ENCODE assay signal across 8 mouse cellular contexts in genomic region chr7:98655681-98656530, GRCm38 (mm10). TPM values are rescaled to one million over a fixed set of nuclear protein-coding genes. Genes with fewer than 3 reads are reported as not detected.
DNase-seq lines count a peak whose midpoint lies in the region; ATAC-seq and TF ChIP-seq lines count a peak whose summit lies in the region.

No protein-coding gene starts in this region.

- peak overlapping the region; percentile 75 for H3K9ac ChIP-seq in intestine, postnatal 0 days (ENCODE audit: low read depth, low read length)

- peak overlapping the region; percentile 90 for H3K27ac ChIP-seq in intestine, postnatal 0 days (ENCODE audit: low read depth, low read length)
- peak overlapping the region; percentile 97 for H3K27ac ChIP-seq in midbrain, embryonic 10.5 days (replicated peaks)

- peaks cover 16% of the 10 kb centered on the region for H3K36me3 ChIP-seq in intestine, postnatal 0 days (ENCODE audit: control insufficient read depth, insufficient read depth)
- peaks cover 54% of the 10 kb centered on the region for H3K36me3 ChIP-seq in midbrain, embryonic 10.5 days

- no peaks in the 10 kb centered on the region for H3K27me3 ChIP-seq in intestine, postnatal 0 days (replicated peaks; ENCODE audit: control insufficient read depth, insufficient read depth, low read length)
- no peaks in the 10 kb centered on the region for H3K27me3 ChIP-seq in midbrain, embryonic 10.5 days (ENCODE audit: low read depth, poor library complexity, severe bottlenecking)

- no peaks in the 10 kb centered on the region for H3K4me1 ChIP-seq in intestine, postnatal 0 days (replicated peaks; ENCODE audit: control insufficient read depth, insufficient read depth, low read length)
- H3K4me1 ChIP-seq in midbrain, embryonic 10.5 days = peaks cover 27% of the 10 kb centered on the region

- intact Hi-C loops in left cerebral cortex, postnatal 36 days (cut with DNase I) = loop anchor here (2.0 kb wide), 1 partner anchor 47 kb away; the partner anchor contains the start of gene Thap12

- H3K4me3 ChIP-seq in intestine, postnatal 0 days (ENCODE audit: low read depth, low read length) = peak overlapping the region; percentile 98
- peak overlapping the region; percentile 99 for H3K4me3 ChIP-seq in midbrain, embryonic 10.5 days

- peak; percentile 50 for TF ChIP-seq CTCF in intestine, postnatal 0 days (IDR thresholded peaks at IDR 0.05; ENCODE audit: low read depth)

- peak overlapping the region; percentile 86 for H3K4me2 ChIP-seq in intestine, postnatal 0 days (replicated peaks; ENCODE audit: low read depth)

- DNase-seq in adrenal gland, postnatal 10 days = peak; percentile 85
- DNase-seq in embryo, embryonic 9.5 days (ENCODE audit: extremely low spot score) = peak; percentile 83
- peak; percentile 64 to 83 for DNase-seq in gastrocnemius, postnatal 4 days (ENCODE audit: low spot score in 2 of 2)
- DNase-seq in left cerebral cortex, postnatal 36 days (ENCODE audit: low spot score in 2 of 2) = peak; percentile 83 to 84
- DNase-seq in midbrain, embryonic 10.5 days (ENCODE audit: low spot score) = peak; percentile 86
- peak; percentile 73 for DNase-seq in right cerebral cortex, postnatal 4 days
- peak; percentile 82 for DNase-seq in yolk sac, embryonic 10.5 days (ENCODE audit: low spot score)

- no peaks in the 10 kb centered on the region for H3K9me3 ChIP-seq in intestine, postnatal 0 days (ENCODE audit: control insufficient read depth)
- H3K9me3 ChIP-seq in midbrain, embryonic 10.5 days (replicated peaks) = no peaks in the 10 kb centered on the region

- peak; percentile 53 for ATAC-seq in intestine, postnatal 0 days

- WGBS in intestine, postnatal 0 days = under 1% methylated on average over 71 of the region's 74 CpGs
- WGBS in midbrain, embryonic 10.5 days = under 1% methylated on average over 60 of the region's 74 CpGs

RNA-seq across cellular contexts. Expression of gene Emsy, which starts 0.7 kb away (rescaled TPM):
- total RNA-seq in adrenal gland, postnatal 10 days (2021) = 10 to 100 TPM; 29.0 to 31.1 TPM
- total RNA-seq in gastrocnemius, postnatal 4 days (2021) = 10 to 100 TPM; 30.4 to 36.9 TPM
- 5.8 and 7.0 TPM in 2 replicates for polyA plus RNA-seq in intestine, postnatal 0 days (2015; fragmentation: Nextera tagmentation; extraction: Ambion mirVana)
- 10 to 100 TPM; 50.8 to 71.6 TPM for total RNA-seq in left cerebral cortex, postnatal 36 days (2021)
- 38.1 and 42.9 TPM in 2 replicates for polyA plus RNA-seq in midbrain, embryonic 10.5 days (2016; fragmentation: Nextera tagmentation; extraction: Ambion mirVana)

RNA-seq across cellular contexts. Expression of gene Thap12, which starts 47.0 kb away (rescaled TPM):
- total RNA-seq in adrenal gland, postnatal 10 days (2021) = 10 to 100 TPM; 61.3 to 62.6 TPM
- total RNA-seq in gastrocnemius, postnatal 4 days (2021) = 10 to 100 TPM; 63.2 to 72.8 TPM
- 21.8 and 24.6 TPM in 2 replicates for polyA plus RNA-seq in intestine, postnatal 0 days (2015; fragmentation: Nextera tagmentation; extraction: Ambion mirVana)
- 10 to 100 TPM; 54.8 to 60.0 TPM for total RNA-seq in left cerebral cortex, postnatal 36 days (2021)
- 60.6 and 63.9 TPM in 2 replicates for polyA plus RNA-seq in midbrain, embryonic 10.5 days (2016; fragmentation: Nextera tagmentation; extraction: Ambion mirVana)

Comparison
In these comparisons a context has a peak if more than half of its experiments do, and no peak if none do; other contexts are left out.
1. Peak in every context shown above with its lines: DNase-seq, ATAC-seq, H3K4me3 ChIP-seq and H3K27ac ChIP-seq.